Mouse (Mus musculus) adrenal gland, postnatal 10 days (tissue): Measurements from ENCODE around the gene Gm11549. TPM values are rescaled to one million over a fixed set of nuclear protein-coding genes. Genes with fewer than 3 reads are reported as not detected.

Experiments
- DNase-seq: peaks from one replicate; pipeline ENCODE4 v3.0.0; 2021; ENCODE audit warnings: mixed read lengths
- total RNA-seq, 2 experiments: library from RNA; stranded (reverse); gene quantifications; 2 replicates each; pipeline ENCODE4 v1.2.3; 2021

Gene Gm11549
- total RNA-seq, 2 experiments from 2014 or later, result 0.09 to 0.70 TPM

DNA sequence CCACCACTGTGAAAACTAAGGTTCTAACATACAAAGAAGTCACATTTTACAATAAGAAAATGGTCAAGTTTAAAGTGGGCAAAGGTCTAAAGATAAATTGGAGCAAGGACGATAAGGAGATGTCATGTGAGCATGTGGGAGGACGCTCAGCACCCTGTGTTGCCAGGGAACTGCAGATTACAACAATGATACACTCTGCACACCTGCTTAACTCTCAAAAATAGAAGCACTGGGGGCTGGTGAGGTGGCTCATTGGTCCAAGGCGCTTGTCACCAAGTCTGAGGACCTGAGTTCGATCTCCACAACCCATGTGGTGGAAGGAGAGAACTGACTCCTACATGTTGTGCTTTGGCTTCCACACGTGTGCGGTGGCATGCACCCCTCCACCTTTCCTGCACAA, 10.1 kb downstream of the Gm11549 start:
- no peak for DNase-seq

DNA sequence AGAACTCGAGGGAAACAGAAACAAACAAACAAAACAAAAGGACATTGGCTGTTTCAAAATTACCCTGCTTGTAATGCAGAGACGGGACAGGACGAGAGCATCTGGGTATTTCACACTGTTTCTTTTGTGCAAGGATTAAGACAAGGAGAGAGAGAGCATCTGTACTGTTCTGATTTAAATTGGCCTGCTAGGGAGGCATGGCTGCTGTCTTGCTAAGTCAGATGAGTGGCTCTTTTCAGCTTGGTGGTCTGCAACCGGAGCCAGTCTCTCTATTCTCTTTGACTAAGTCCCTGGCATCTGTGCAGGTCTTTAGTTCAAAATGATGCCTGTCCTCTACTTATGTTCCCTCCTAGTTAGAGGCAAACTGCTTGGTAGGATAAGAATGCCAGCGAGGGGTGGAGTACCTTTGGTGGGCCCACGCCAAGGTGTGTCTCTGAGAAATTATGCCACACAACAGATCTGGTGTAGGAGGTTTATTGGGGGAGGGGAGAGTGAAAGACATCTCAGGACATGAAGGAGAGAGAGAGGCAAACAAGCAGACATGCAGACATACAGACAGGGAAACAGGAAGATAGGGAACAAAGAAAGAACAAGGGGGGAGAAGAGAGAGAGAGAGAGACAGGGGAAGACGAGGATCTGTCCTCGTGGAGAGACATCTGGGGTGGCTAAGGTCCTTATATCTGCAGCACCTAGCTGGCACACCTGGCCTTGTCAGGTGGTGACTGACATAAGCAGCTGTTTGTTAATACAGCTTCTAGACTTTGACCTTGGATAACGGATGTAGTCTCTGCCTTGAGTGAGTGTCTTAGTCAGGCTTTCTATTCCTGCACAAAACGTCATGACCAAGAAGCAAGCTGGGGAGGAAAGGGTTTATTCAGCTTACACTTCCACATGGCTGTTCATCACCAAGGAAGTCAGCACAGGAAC, 15.5 kb downstream of the Gm11549 start:
- DNase-seq, result no peak

DNA sequence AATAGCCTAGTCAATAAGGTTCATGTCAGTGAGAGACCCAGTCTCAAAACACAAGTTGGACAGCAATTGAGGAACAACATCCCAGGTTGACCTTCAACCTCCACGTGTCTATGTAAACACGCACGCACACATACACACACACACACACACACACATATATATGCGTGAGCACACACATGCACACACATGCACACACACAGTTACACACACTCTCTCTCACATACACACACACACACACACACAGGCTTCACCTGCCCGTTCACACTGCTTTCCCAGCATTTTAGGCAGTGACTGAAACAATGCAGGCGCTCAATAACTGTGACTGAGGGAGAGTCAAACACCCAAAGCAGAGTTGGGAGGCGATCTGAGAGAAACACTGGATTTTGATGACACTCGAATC, 16.3 kb downstream of the Gm11549 start:
- no peak for DNase-seq

DNA sequence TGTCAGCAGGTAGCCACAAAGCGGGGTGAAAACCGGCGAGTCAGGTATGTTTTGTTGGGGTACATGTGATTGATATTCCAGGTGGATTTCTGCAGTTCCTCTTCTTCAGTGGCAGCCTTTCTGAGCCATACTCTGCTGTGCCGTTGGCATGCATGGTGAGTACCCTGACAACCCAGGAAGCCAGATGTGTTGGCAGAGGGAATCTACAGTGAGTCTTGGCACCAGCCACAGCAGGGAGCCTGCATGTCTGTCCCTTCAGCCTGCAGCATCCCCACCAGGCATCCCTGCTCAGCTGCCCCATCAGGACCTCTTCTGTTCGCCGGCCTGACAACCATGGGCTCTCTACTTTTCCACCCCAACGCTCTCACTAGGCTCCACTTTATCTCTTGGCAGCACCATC, 20.1 kb downstream of the Gm11549 start:
- DNase-seq, result no peak

DNA sequence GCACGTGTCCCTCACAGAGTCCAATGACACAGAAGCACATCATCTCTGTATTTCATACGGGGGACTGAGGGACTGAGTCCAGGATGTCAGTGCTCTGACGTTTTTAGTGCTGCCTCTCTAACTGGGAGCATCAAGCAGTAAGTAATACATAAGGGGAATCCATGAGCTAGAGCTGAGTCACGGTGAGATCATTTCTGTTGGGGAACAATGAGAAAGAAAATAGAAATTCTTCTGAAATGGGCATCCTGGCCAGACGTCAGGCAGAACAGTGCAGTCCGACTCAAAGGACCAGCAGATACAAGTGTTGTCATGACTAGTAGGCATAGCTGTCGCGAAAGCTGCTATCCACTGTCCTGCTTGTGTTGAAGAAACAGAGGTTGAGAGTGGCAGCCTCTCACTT, 20.6 kb downstream of the Gm11549 start:
- DNase-seq, result no peak

DNA sequence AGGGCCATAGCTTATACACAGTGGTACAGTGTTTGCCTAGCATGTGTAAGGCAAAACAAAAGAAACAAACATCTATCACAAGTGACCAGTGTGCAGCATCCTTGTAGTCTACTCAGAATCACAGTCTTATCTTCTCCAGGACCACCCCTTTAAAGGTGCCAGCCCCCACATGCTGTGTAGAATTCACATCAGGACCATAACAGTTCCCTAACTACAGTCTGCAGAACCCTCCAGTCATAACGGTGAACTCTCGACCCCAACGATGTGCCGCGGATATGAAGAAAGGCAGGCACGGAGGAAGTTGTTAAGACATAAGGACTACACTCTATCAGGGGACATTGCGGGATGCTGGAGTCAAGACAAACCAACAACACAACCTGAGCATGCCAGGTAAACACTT, 22.2 kb downstream of the Gm11549 start:
- DNase-seq, result no peak

DNA sequence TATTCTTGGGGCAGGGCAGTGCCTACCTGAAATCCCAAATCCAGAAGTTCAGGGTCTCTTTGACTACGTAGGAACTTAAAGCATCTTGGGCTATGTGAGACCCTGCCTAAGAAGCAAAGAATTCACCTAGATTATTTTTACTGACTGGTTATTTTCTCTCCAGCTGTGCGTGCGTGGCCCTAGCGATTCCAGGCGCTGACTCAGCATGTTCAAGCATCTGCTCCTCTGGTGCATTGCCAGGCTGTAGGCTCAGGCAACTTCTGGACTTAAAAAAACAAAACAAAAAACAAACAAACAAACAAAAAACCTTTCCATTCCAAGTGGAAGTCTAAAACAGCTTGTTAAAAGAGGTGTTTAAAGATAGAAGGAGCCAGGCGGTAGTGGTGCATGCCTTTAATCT, 23.4 kb downstream of the Gm11549 start:
- DNase-seq, result no peak

DNA sequence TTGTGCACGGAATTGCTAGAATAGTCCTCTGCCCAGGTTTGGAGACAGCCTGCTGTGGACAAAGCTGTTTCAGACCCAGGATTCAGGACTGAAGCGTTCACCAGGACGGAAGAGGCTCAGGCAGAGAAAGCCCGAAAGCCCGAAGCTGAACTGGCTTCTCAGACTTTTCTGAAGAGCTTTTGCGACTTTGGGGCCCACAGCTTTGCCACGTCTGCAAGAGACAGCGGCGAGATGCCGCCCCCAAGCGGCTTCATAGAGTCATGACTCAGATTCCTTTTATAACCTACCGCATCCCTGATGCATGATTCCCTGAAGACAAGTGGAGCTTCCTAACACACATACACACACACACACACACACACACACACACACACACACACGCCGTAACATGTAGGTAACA, 24.9 kb downstream of the Gm11549 start:
- DNase-seq, result peak; percentile 80

DNA sequence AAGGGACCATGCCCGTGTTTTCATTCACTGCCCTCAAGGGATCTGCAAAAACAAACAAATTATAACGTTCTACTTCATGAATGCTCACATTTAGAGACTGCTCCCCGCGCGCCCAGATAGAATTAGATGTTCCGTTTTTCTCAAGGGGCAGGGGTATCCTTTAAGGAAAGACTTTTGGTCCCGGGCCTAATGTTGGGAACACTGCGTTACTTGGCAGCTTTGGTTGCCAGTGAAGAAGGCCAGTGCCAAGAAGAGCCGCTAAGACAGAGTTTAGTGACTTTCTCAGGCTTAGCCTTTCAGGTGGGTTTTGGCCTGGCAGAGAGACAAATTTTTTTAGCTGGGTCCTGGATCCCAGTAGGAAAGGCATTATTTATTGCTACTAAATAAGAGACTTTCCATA, 25.3 kb downstream of the Gm11549 start:
- DNase-seq, result no peak

DNA sequence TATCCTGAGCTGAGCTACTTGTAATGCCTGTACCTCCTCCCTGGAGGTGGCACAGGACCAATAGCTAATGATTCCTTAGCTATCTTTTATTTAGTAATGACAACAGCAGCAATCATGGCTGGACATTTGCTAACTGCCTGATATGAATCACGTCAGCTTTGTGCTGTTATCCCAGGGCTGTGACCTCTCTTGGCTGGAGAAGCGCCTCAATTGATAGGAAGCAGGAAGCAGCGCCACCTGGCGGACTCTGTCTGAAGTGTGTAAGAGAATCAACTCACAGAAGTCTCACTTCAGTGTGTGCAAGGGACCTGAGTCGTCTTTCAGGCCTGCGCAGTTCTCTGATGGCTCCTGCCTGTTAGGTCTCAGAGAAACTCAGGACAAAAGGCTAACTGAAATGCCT, 26.2 kb downstream of the Gm11549 start:
- peak; percentile 94 for DNase-seq

DNA sequence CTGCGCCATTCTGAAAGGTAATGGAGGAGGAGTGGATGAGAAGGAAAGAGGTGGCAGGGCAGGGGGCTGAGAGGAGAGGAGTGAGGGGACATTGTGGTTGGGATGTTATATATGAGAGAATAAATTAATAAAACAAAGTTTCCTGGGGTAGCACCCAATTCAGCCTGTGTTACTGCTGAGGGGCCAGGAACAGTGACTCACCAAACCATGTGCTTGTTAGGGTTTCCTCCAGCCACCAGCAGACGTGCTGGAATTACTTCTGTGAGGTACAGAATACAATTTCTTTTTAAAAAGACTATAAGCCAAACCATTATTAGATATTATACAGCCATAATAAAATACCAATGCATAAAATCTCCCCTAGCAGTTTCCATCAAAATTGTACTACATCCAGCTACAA, 27.0 kb downstream of the Gm11549 start:
- no peak for DNase-seq

DNA sequence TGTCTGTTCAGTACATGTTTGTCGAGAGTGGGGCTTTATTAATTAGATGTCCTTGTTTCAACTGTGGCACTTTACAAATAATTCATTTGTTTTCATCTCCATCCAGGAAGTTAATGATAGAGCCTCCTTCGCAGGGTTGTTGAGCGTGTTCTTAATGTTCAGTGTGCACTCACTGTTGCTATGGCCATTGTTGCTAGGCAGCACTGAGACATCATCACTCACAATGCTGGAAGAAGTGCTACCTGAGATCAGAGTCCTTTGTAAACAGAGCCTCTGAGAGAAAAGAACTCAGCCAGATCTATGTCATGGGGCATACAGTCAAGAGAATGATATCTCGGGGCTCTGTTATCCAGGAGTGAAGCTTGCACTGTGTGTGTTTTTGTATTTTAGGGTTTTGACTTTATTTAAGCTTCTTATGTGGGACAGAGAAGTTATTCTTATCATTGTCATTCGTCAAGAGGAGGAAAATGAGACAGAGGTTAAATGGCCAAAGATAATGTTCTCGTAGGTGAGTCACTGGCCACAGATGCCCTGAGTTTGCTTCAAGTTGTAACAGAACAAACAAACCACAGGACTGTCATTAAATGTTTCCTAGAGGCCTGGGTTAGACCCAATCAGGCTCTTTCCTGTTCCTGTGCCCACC, 27.9 kb downstream of the Gm11549 start:
- no peak for DNase-seq

DNA sequence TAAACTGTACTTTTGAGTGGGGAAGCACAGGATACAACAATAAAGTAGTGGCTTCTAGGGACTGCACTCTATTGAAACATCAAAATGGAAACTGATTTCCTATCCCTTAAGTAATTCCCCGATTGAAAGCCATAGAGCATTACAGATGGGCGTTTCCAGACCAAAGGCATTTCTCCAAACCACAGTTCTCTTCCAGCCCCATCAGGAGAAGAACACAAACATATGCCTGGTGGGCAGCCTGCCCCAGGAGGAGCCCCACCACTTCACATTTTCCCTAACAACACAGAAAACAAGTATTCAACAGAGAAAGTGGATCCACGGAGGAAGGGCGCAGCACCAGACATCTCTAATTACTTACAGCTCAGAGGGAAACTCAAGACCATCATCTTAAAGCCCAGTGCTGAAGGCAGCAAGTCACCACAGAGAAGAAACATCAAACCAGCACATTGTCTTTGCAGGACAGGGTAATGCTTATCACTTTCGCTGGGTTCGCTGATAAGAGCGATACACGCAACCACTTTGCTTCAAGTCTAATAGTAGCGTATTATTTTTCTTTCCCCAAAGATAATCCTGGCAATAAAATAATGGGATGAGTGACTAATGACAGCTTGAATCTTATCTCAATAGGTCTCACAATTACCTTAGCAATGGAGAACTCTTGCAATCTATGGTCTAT, 28.8 kb downstream of the Gm11549 start:
- no peak for DNase-seq

DNA sequence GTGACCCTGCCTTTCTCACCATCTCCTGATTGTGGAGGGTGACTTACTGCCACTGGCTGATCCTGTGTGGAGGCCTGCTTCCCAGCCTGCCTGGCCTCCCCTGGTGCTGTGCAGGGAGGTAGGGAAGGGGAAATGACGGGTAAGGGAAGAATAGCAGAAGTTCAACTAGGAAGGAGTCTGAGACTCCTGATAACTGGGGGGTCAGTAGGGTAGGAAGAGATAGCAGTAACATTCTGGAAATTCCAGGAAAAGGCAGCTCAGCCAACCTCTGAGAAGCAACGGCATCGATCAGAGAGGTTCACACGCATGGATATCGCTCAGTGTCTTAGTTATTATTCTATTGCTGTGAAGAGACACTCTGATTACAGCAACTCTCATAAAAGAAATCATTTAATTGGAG, 30.1 kb downstream of the Gm11549 start:
- no peak for DNase-seq

DNA sequence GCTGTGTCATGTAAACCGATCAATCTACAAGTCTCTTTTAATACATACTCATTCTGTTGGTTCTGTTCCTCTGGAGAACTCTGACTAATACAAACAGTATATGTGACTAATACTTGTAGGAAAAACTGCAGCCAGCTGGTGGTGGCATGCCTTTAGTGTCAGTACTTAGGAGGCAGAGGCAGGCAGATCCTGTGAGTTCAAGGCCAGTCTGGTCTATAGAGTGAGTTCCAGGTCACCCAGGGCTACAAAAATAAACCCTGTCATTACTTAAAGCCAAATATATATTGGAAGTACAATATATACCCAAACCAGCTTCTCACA, 32.1 kb downstream of the Gm11549 start:
- no peak for DNase-seq

DNA sequence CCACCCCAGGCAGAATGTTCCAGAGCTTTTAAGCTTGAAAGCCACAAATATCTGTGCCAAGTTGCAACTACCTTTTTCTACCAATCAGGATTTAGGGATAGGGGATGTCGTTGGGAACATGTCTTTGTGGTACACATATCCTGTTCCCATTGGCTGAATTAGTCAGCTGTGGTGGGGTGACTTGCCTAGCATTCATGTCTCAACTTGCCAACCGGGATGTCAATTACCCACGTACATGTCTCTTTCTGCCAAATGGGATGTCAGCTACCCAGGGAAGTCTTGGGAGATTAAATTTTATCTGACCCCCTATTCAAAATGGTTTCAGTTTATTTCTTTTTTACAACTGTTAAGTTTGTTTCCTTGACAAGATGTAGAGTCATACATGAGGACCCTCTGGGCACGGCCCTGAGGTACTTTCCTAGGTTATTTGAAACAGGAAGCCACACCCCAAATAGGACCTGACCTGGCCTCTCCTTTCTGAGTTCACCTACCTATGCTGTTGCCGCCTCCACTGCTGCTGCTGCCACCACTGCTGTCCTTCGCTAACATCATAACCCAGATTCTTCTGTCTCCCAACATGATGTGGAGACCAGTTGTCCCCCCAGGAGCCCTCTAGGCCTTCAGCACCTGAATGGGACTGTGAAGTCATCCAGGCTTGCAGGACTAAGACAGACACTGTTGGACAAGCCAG, 32.6 kb downstream of the Gm11549 start:
- DNase-seq, result no peak

DNA sequence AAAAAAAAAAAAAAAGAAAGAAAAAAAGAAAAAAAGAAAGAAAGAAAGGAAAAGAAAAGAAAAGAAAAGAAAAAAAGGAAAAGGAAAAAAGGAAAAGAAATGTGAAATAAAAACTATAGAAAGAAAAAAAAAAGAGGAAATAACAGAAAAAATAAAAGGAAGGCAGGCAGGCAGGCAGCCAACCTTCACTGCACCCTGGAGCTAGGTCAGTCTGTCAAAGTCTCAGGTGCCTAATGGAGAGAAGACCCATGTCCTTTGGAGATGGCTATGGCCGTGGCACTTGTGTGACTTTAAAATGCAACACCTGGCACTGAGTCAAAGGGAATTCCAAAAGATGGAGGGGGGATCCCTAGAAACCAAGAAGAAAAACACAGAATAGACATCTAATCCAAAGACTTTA, 33.2 kb downstream of the Gm11549 start:
- DNase-seq, result no peak

DNA sequence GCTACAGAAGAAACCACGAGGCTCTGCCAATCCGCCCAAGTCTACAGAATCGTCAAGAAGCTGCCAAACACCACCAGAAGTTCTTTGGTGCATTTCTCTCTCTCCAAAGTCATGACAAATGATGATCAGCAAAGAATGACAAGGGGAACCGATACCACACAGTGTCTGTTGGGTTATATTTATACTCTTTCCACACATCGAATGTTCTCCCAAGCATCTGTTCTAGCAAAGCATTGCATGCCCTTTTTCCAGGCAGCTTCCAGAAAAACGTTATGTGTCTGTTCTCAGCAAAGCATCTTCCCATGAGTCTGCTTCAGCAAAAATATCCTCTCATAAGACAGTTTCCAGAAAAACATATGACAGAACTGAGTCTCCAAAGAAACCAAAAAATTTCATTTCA, 34.7 kb downstream of the Gm11549 start:
- no peak for DNase-seq

DNA sequence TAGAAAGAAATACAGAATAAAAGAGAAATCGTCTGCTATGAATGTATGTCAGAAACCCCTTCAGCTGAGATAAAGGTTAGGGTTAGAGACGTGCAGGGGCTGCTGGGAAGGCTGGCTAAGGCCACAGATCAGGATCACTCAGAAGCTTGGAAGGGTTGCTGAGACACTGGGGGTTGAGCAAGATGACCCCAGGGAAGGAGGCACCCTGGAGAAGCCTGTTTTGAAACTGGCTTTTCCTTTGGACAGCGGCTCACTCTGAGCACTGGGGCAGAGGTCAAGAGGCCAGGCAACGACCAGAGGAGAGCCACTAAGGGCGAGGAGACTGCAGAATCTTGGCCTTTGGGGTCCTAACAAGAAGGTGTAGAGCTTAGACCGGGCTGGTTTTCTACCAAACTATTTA, 35.4 kb downstream of the Gm11549 start:
- DNase-seq, result peak; percentile 69

DNA sequence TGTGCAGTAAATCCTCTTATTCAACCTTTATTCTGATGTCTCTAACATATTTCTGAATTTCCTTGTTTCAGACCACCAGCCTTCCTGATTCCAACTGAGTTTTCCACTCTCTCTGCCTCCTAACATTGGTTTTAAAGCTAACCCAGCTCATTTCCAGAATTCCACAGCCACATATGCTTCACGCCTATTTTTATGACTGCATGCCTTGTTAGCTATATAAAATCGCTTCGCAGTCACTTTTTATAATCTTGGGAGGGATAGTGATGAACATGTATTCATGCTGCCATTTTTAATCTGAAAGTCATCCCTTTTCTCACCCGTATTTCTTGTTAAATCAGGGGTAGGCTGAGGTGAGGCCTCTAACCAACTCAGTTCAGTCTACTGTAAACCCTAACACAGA, 37.3 kb downstream of the Gm11549 start:
- no peak for DNase-seq

DNA sequence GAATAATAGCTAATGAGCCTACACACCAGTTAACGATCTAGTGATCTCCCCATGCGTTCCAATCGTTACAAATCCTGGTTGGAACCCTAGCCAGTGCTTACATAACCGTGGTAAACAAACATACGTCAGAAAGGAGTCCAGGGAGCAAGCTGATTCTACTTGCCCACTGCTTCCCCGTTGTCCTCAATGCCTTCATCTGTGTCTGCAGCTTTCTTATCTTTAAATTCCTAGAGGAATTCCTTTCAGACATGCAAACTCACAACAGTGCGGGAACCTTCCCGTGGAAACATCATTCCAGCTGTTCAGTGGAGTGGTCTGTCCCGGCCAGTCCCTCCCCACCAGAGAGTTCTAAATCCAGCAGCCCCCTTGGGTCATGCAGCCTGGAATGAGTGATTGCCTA, 38.7 kb downstream of the Gm11549 start:
- DNase-seq, result peak; percentile 45

DNA sequence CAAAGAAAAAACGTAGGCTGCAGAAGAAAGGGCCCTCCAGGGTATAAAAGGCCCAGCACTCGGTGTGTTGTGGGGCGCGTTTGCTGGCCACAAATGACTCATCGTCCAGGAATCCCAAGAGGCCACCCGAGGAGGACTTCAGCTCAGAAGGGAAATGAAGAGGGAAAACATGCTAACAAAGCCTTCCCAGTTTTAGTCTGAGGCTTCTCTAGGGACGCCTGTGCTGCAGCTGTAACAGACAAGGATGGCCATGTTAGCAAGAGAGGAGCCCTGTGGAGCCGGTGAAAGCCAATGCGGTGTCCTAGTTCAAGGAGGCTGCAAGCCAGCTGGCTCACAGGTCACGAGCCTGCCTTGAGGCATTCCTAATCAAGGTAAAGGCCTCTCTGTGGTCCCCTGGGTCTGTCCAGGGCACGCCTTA, 39.8 kb downstream of the Gm11549 start:
- DNase-seq, result peak; percentile 74

DNA sequence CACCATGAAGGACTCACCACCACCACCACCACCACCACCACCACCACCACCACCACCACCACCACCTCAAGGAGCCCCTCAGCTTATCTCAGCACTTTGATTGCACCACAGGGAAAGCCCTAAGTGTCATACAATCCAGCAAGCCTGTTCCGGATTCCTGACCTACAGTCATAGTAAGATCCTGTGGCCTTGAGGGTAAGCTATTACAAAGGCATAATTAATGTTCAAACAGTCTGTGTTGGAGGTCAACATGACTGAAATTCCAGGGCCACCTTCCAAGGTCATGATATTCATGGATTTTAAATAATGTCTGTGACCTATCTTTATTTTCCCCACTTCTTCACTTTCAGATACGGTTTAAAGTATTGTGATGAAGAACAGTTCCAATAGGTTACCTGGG, 41.1 kb downstream of the Gm11549 start:
- DNase-seq, result no peak
